Comparison of ENCODE assay signal across 7 mouse cellular contexts in the genomic region with DNA sequence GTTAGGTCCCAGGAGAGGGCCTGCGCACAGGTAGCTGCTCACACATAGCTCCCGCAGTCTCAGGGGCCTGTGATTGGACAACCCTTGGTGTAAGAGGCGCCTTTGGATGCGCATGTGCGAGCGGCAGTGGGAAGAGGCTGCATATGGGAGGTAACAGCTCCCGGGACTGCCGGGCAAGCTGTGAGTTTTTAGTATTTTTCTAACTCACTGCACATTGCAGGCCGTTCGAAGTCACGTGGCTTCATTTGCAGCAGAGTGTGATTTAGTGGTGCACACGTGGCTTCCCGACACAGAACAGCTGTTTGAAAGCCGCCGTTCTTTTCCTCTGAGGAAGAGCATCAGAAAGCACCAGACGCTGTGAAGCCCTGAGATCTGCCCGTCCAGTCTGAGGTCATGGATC.
DNase-seq lines count a peak whose midpoint lies in the region; ATAC-seq lines count a peak whose summit lies in the region.

No protein-coding gene starts in this region.

- no peak; the same call in 1 of the 2 replicates for ATAC-seq in midbrain, embryonic 14.5 days (ENCODE audit: low FRiP score, low TSS enrichment)
- ATAC-seq in midbrain, embryonic 11.5 days (ENCODE audit: low FRiP score) = no peak

- H3K27ac ChIP-seq in midbrain, embryonic 14.5 days (replicated peaks; ENCODE audit: low read depth, low read length) = no peak overlapping the region
- no peak overlapping the region for H3K27ac ChIP-seq in midbrain, embryonic 11.5 days (ENCODE audit: low read depth, low read length)
- H3K27ac ChIP-seq in limb, embryonic 10.5 days = peak overlapping the region; percentile 30; the same call in 1 of the 2 replicates

- H3K4me3 ChIP-seq in midbrain, embryonic 14.5 days (replicated peaks; ENCODE audit: low read depth, low read length) = no peak overlapping the region
- no peak overlapping the region for H3K4me3 ChIP-seq in midbrain, embryonic 11.5 days (ENCODE audit: low read depth, low read length)
- H3K4me3 ChIP-seq in limb, embryonic 10.5 days = no peak overlapping the region

- no peak overlapping the region for H3K9ac ChIP-seq in midbrain, embryonic 14.5 days (replicated peaks; ENCODE audit: low read length)
- H3K9ac ChIP-seq in midbrain, embryonic 11.5 days (ENCODE audit: low read length) = no peak overlapping the region

- no peaks in the 10 kb centered on the region for H3K36me3 ChIP-seq in midbrain, embryonic 14.5 days (ENCODE audit: control insufficient read depth, insufficient read depth, low read length)
- H3K36me3 ChIP-seq in midbrain, embryonic 11.5 days (ENCODE audit: control insufficient read depth, insufficient read depth, low read length) = no peaks in the 10 kb centered on the region
- H3K36me3 ChIP-seq in limb, embryonic 10.5 days = no peaks in the 10 kb centered on the region

- H3K27me3 ChIP-seq in midbrain, embryonic 14.5 days (ENCODE audit: control insufficient read depth, insufficient read depth, low read length) = no peaks in the 10 kb centered on the region
- H3K27me3 ChIP-seq in midbrain, embryonic 11.5 days (ENCODE audit: control insufficient read depth, insufficient read depth, low read length) = no peaks in the 10 kb centered on the region
- H3K27me3 ChIP-seq in limb, embryonic 10.5 days (ENCODE audit: low read depth, poor library complexity, severe bottlenecking) = no peaks in the 10 kb centered on the region

- WGBS in midbrain, embryonic 14.5 days = 76% methylated on average over 17 of the region's 17 CpGs
- WGBS in midbrain, embryonic 11.5 days = 82% methylated on average over 17 of the region's 17 CpGs
- WGBS in limb, embryonic 10.5 days = 62% methylated on average over 17 of the region's 17 CpGs

- intact Hi-C loops in heart, postnatal 25 days (cut with DNase I) = no loop called here

- H3K4me2 ChIP-seq in midbrain, embryonic 14.5 days (ENCODE audit: low read length) = no peak overlapping the region
- no peak overlapping the region for H3K4me2 ChIP-seq in midbrain, embryonic 11.5 days

- peak; percentile 34 for DNase-seq in midbrain, embryonic 14.5 days
- DNase-seq in midbrain, embryonic 11.5 days (ENCODE audit: low spot score, missing footprints) = no peak
- DNase-seq in kidney, adult 11 months = peak; percentile 24
- peak; percentile 52 for DNase-seq in limb, embryonic 10.5 days (ENCODE audit: low spot score)
- peak; percentile 30 for DNase-seq in skeletal muscle tissue, adult 2 months (ENCODE audit: low read depth, low spot score)
- DNase-seq in adrenal gland, postnatal 25 days = no peak
- no peak for DNase-seq in heart, postnatal 25 days (ENCODE audit: low spot score)

- H3K9me3 ChIP-seq in midbrain, embryonic 14.5 days (ENCODE audit: control insufficient read depth, low read length) = no peaks in the 10 kb centered on the region
- H3K9me3 ChIP-seq in midbrain, embryonic 11.5 days (ENCODE audit: control insufficient read depth, low read length) = no peaks in the 10 kb centered on the region
- no peaks in the 10 kb centered on the region for H3K9me3 ChIP-seq in limb, embryonic 10.5 days (replicated peaks)

- H3K4me1 ChIP-seq in midbrain, embryonic 14.5 days (ENCODE audit: control insufficient read depth, insufficient read depth, low read length) = no peaks in the 10 kb centered on the region
- H3K4me1 ChIP-seq in midbrain, embryonic 11.5 days (ENCODE audit: control insufficient read depth, insufficient read depth, low read length) = no peaks in the 10 kb centered on the region
- peaks cover 39% of the 10 kb centered on the region for H3K4me1 ChIP-seq in limb, embryonic 10.5 days

Comparison
In these comparisons a context has a peak if more than half of its experiments do, and no peak if none do; other contexts are left out.
1. DNase-seq: peak in midbrain, embryonic 14.5 days (single experiment), kidney, adult 11 months (single experiment), limb, embryonic 10.5 days (single experiment) and skeletal muscle tissue, adult 2 months (single experiment); none in midbrain, embryonic 11.5 days (single experiment), adrenal gland, postnatal 25 days (single experiment) and heart, postnatal 25 days (single experiment).